Mouse (Mus musculus): ENCODE data around the gene Meox1. TPM values are rescaled to one million over a fixed set of nuclear protein-coding genes. Genes with fewer than 3 reads are reported as not detected.

The Meox1 gene
- polyA plus RNA-seq, 1 experiment from 2014 or later, result 4.0 TPM

- Histone ChIP-seq H3K4me1 (replicated peaks; ENCODE audit: control insufficient read depth, insufficient read depth, low read length) (no peaks in the 10 kb centered on the region), H3K27ac (ENCODE audit: low read depth) (no peak overlapping the region), H3K4me3 (ENCODE audit: low read depth, low read length) (no peak overlapping the region), H3K9ac (ENCODE audit: low read length) (no peak overlapping the region), H3K9me3 (ENCODE audit: control insufficient read depth, low read length) (no peaks in the 10 kb centered on the region), H3K27me3 (replicated peaks; ENCODE audit: control insufficient read depth, insufficient read depth, low read length) (no peaks in the 10 kb centered on the region), H3K4me2 (ENCODE audit: low read length) (no peak overlapping the region), H3K36me3 (ENCODE audit: control insufficient read depth, insufficient read depth, low read length) (no peaks in the 10 kb centered on the region)
- ATAC-seq (replicated peaks; ENCODE audit: low FRiP score, low TSS enrichment, low read depth) (no peak), DNase-seq (ENCODE audit: low spot score) (no peak)
- 70% methylated on average over 4 of the region's 4 CpGs for WGBS
Measured at GRCm38 (mm10) chr11:101911855-101912579, 17.8 kb upstream of the Meox1 start.

GRCm38 (mm10) chr11:101910230-101910946 is 16.2 kb upstream of the Meox1 start:
- Histone ChIP-seq H3K4me2 (ENCODE audit: low read length) (no peak overlapping the region), H3K36me3 (ENCODE audit: control insufficient read depth, insufficient read depth, low read length) (no peaks in the 10 kb centered on the region), H3K27me3 (replicated peaks; ENCODE audit: control insufficient read depth, insufficient read depth, low read length) (no peaks in the 10 kb centered on the region), H3K9me3 (ENCODE audit: control insufficient read depth, low read length) (no peaks in the 10 kb centered on the region), H3K4me3 (ENCODE audit: low read depth, low read length) (no peak overlapping the region), H3K9ac (ENCODE audit: low read length) (no peak overlapping the region), H3K27ac (ENCODE audit: low read depth) (no peak overlapping the region), H3K4me1 (replicated peaks; ENCODE audit: control insufficient read depth, insufficient read depth, low read length) (no peaks in the 10 kb centered on the region)
- peak; percentile 34; the same call in 1 of the 2 replicates for ATAC-seq (replicated peaks; ENCODE audit: low FRiP score, low TSS enrichment, low read depth)
- WGBS, result 23% methylated on average over 21 of the region's 21 CpGs
- DNase-seq (ENCODE audit: low spot score), result peak; percentile 99

- Histone ChIP-seq H3K4me3 (ENCODE audit: low read depth, low read length) (no peak overlapping the region), H3K27ac (ENCODE audit: low read depth) (no peak overlapping the region), H3K4me2 (ENCODE audit: low read length) (no peak overlapping the region), H3K9me3 (ENCODE audit: control insufficient read depth, low read length) (no peaks in the 10 kb centered on the region), H3K36me3 (ENCODE audit: control insufficient read depth, insufficient read depth, low read length) (no peaks in the 10 kb centered on the region), H3K9ac (ENCODE audit: low read length) (no peak overlapping the region), H3K27me3 (replicated peaks; ENCODE audit: control insufficient read depth, insufficient read depth, low read length) (no peaks in the 10 kb centered on the region), H3K4me1 (replicated peaks; ENCODE audit: control insufficient read depth, insufficient read depth, low read length) (peaks cover 4% of the 10 kb centered on the region; the same call in 1 of the 2 replicates)
- 69% methylated on average over 6 of the region's 6 CpGs for WGBS
- DNase-seq (ENCODE audit: low spot score) (no peak), ATAC-seq (replicated peaks; ENCODE audit: low FRiP score, low TSS enrichment, low read depth) (no peak)
Measured at GRCm38 (mm10) chr11:101908777-101909176, 14.6 kb upstream of the Meox1 start.

- ATAC-seq (replicated peaks; ENCODE audit: low FRiP score, low TSS enrichment, low read depth) (peak; percentile 66), DNase-seq (ENCODE audit: low spot score) (peak; percentile 94)
- H3K9me3 ChIP-seq (ENCODE audit: control insufficient read depth, low read length), result no peaks in the 10 kb centered on the region
- no peaks in the 10 kb centered on the region for H3K27me3 ChIP-seq (replicated peaks; ENCODE audit: control insufficient read depth, insufficient read depth, low read length)
- peaks cover 10% of the 10 kb centered on the region for H3K4me1 ChIP-seq (replicated peaks; ENCODE audit: control insufficient read depth, insufficient read depth, low read length)
- no peak overlapping the region for H3K4me3 ChIP-seq (ENCODE audit: low read depth, low read length)
- H3K9ac ChIP-seq (ENCODE audit: low read length), result no peak overlapping the region
- H3K27ac ChIP-seq (ENCODE audit: low read depth), result no peak overlapping the region
- H3K4me2 ChIP-seq (ENCODE audit: low read length), result no peak overlapping the region
- 33% methylated on average over 13 of the region's 13 CpGs for WGBS
- no peaks in the 10 kb centered on the region for H3K36me3 ChIP-seq (ENCODE audit: control insufficient read depth, insufficient read depth, low read length)
Measured at GRCm38 (mm10) chr11:101905115-101905514, 10.9 kb upstream of the Meox1 start.

GRCm38 (mm10) chr11:101901309-101901708 is 7.1 kb upstream of the Meox1 start:
- ATAC-seq (replicated peaks; ENCODE audit: low FRiP score, low TSS enrichment, low read depth) (no peak), DNase-seq (ENCODE audit: low spot score) (no peak)
- H3K4me1 ChIP-seq (replicated peaks; ENCODE audit: control insufficient read depth, insufficient read depth, low read length), result peaks cover 20% of the 10 kb centered on the region
- 17% methylated on average over 8 of the region's 8 CpGs for WGBS
- no peaks in the 10 kb centered on the region for H3K9me3 ChIP-seq (ENCODE audit: control insufficient read depth, low read length)
- H3K9ac ChIP-seq (ENCODE audit: low read length), result no peak overlapping the region
- no peak overlapping the region for H3K4me2 ChIP-seq (ENCODE audit: low read length)
- no peaks in the 10 kb centered on the region for H3K27me3 ChIP-seq (replicated peaks; ENCODE audit: control insufficient read depth, insufficient read depth, low read length)
- H3K27ac ChIP-seq (ENCODE audit: low read depth), result no peak overlapping the region
- H3K36me3 ChIP-seq (ENCODE audit: control insufficient read depth, insufficient read depth, low read length), result no peaks in the 10 kb centered on the region
- no peak overlapping the region for H3K4me3 ChIP-seq (ENCODE audit: low read depth, low read length)

- Histone ChIP-seq H3K4me1 (replicated peaks; ENCODE audit: control insufficient read depth, insufficient read depth, low read length) (peaks cover 25% of the 10 kb centered on the region), H3K9ac (ENCODE audit: low read length) (no peak overlapping the region), H3K4me2 (ENCODE audit: low read length) (no peak overlapping the region), H3K36me3 (ENCODE audit: control insufficient read depth, insufficient read depth, low read length) (no peaks in the 10 kb centered on the region), H3K27me3 (replicated peaks; ENCODE audit: control insufficient read depth, insufficient read depth, low read length) (no peaks in the 10 kb centered on the region), H3K4me3 (ENCODE audit: low read depth, low read length) (no peak overlapping the region), H3K9me3 (ENCODE audit: control insufficient read depth, low read length) (no peaks in the 10 kb centered on the region), H3K27ac (ENCODE audit: low read depth) (no peak overlapping the region)
- WGBS, result 89% methylated on average over 4 of the region's 4 CpGs
- ATAC-seq (replicated peaks; ENCODE audit: low FRiP score, low TSS enrichment, low read depth), result no peak
- no peak for DNase-seq (ENCODE audit: low spot score)
Measured at GRCm38 (mm10) chr11:101898328-101898727, 4.2 kb upstream of the Meox1 start.

GRCm38 (mm10) chr11:101896546-101897361 is 2.6 kb upstream of the Meox1 start:
- WGBS, result 26% methylated on average over 13 of the region's 13 CpGs
- H3K4me3 ChIP-seq (ENCODE audit: low read depth, low read length), result no peak overlapping the region
- ATAC-seq (replicated peaks; ENCODE audit: low FRiP score, low TSS enrichment, low read depth) (no peak), DNase-seq (ENCODE audit: low spot score) (no peak)
- H3K27ac ChIP-seq (ENCODE audit: low read depth), result no peak overlapping the region
- H3K27me3 ChIP-seq (replicated peaks; ENCODE audit: control insufficient read depth, insufficient read depth, low read length), result 0 out of 2 replicates have a peak, but pooled peaks cover 2% of the 10 kb centered on the region
- H3K4me2 ChIP-seq (ENCODE audit: low read length), result no peak overlapping the region
- no peaks in the 10 kb centered on the region for H3K36me3 ChIP-seq (ENCODE audit: control insufficient read depth, insufficient read depth, low read length)
- H3K9me3 ChIP-seq (ENCODE audit: control insufficient read depth, low read length), result no peaks in the 10 kb centered on the region
- H3K4me1 ChIP-seq (replicated peaks; ENCODE audit: control insufficient read depth, insufficient read depth, low read length), result peaks cover 26% of the 10 kb centered on the region
- H3K9ac ChIP-seq (ENCODE audit: low read length), result no peak overlapping the region

- H3K4me1 ChIP-seq (replicated peaks; ENCODE audit: control insufficient read depth, insufficient read depth, low read length), result peaks cover 40% of the 10 kb centered on the region
- H3K9ac ChIP-seq (ENCODE audit: low read length), result no peak overlapping the region
- ATAC-seq (replicated peaks; ENCODE audit: low FRiP score, low TSS enrichment, low read depth) (no peak), DNase-seq (ENCODE audit: low spot score) (no peak)
- H3K4me2 ChIP-seq (ENCODE audit: low read length), result peak overlapping the region; percentile 33
- H3K36me3 ChIP-seq (ENCODE audit: control insufficient read depth, insufficient read depth, low read length), result no peaks in the 10 kb centered on the region
- H3K4me3 ChIP-seq (ENCODE audit: low read depth, low read length), result no peak overlapping the region
- H3K27me3 ChIP-seq (replicated peaks; ENCODE audit: control insufficient read depth, insufficient read depth, low read length), result 0 out of 2 replicates have a peak, but pooled peaks cover 2% of the 10 kb centered on the region
- 35% methylated on average over 15 of the region's 15 CpGs for WGBS
- H3K9me3 ChIP-seq (ENCODE audit: control insufficient read depth, low read length), result no peaks in the 10 kb centered on the region
- no peak overlapping the region for H3K27ac ChIP-seq (ENCODE audit: low read depth)
Measured at GRCm38 (mm10) chr11:101893560-101893959, 614 bp downstream of the Meox1 start.

Data from intestine, embryonic 14.5 days (tissue).